Mouse (Mus musculus) liver, adult 2 months (tissue): ENCODE results near the gene Aig1.

Experiments used
- CTCF ChIP-seq: fragments of 200-500 bp; IDR thresholded peaks from 2 replicates; pipeline ENCODE4 v1.5.1; 2011; ENCODE audit warnings: low read depth, low read length, control low read depth
- POLR2A ChIP-seq: fragments of 200-500 bp; IDR thresholded peaks from 2 replicates; pipeline ENCODE4 v1.6.1; 2011; ENCODE audit warnings: low read length, control low read depth; ENCODE audit not compliant: insufficient read depth; ENCODE audit errors: extremely low read depth

GRCm38 (mm10) chr10:13842855-13843254 is 25.9 kb downstream of the Aig1 start:
- TF ChIP-seq POLR2A (no peak), CTCF (no peak)
